Mouse (Mus musculus) bone marrow macrophage, adult 2 months (primary cell): ENCODE results near the gene Mrpl35. TPM values are rescaled to one million over a fixed set of nuclear protein-coding genes. Genes with fewer than 3 reads are reported as not detected.
A peak's percentile ranks its signal among the peaks of the same experiment; 100 is the strongest.

ENCODE experiments used
- H3K27ac ChIP-seq: 2 replicates; pipeline ENCODE4 v1.5.1; 2012; ENCODE audit warnings: low read depth, low read length; ENCODE audit not compliant: insufficient read depth
- H3K4me1 ChIP-seq: 2 replicates; pipeline ENCODE4 v1.6.1; 2012; ENCODE audit warnings: low read length; ENCODE audit not compliant: control insufficient read depth, insufficient read depth
- H3K4me3 ChIP-seq: 2 replicates; pipeline ENCODE4 v1.5.1; 2012; ENCODE audit warnings: mild to moderate bottlenecking, low read length, moderate library complexity; ENCODE audit not compliant: insufficient read depth
- CTCF ChIP-seq: IDR thresholded peaks from 2 replicates; pipeline ENCODE4 v1.5.1; 2012; ENCODE audit warnings: low read depth, mild to moderate bottlenecking, low read length, moderate library complexity
- POLR2A ChIP-seq: IDR thresholded peaks from 2 replicates; pipeline ENCODE4 v1.6.1; 2012; ENCODE audit warnings: mild to moderate bottlenecking, low read depth, low read length, borderline replicate concordance
- polyA plus RNA-seq: library from polyadenylated mRNA; stranded (reverse); fragments of >200 nt; gene quantifications from 2 replicates; pipeline ENCODE4 v1.2.4, GENCODE M21; 2012; ENCODE audit not compliant: missing spikeins, insufficient read depth, insufficient read length

The Mrpl35 gene
- polyA plus RNA-seq, 1 experiment = 30.7 TPM

DNA sequence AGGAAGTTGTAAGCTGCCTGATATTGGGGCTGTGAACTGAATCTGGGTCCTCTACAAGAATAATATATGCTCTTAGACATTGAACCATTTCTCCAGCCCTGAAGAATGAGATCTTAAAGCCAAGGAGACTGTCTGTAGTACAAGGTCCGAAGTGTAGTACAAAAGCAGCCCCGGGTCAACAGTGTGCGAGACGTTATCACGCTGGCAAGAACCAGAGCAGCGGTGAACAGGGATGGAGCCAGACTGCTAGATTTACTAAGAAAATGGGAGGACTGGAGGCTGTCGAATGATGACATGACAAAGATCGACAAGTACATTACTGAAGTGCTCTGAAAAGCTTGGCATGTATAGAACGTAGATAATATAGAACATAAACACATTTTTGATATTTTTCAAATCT is 3.0 kb upstream of the Mrpl35 start:
- Histone ChIP-seq H3K27ac (no peak overlapping the region), H3K4me1 (peaks cover 2% of the 10 kb centered on the region), H3K4me3 (no peak overlapping the region)
- TF ChIP-seq POLR2A = no peak
- no peak for TF ChIP-seq CTCF

DNA sequence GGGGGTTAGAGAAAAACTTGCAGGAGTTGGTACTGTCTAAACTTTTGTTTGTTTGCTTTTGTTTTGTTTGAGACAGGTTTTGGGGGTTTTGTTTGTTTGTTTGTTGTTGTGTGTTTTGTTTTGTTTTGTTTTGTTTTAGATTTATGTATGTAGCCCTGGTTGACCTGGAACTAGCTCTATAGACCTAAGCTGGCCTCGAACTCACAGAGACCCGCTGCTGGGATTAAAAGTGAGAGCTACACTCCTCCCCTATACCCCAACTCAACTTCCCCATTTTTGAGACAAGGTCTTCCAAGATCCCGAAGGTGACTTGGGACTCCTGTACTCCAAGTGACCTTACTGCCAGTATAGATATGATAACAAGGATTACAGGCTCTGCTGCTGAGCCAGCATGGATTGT is 2.8 kb downstream of the Mrpl35 start:
- 0 out of 2 replicates have a peak overlapping the region, but pooled peaks have one; percentile 32 for H3K27ac ChIP-seq
- H3K4me1 ChIP-seq = peaks cover 13% of the 10 kb centered on the region
- TF ChIP-seq CTCF = no peak
- no peak for TF ChIP-seq POLR2A
- peak overlapping the region; percentile 95 for H3K4me3 ChIP-seq

DNA sequence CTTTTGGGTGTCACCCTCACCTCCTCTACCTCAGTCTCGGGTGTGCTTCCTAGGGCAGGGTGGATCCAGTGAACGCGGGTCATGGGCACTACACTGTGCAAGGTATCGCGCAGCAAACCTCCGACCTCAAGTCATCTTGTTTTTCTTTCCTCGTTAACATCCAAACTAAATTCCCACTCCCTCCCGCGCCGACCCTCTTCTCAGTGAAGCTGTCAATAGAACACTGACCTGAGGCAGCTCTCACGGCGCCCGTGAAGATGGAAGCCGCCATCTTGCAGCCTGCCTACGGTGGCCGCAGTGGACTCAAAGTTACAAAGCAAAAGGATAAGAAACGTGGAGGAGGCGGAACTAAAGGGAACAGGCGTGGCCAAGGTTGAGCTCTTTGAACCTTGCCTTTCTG is 3.3 kb downstream of the Mrpl35 start:
- H3K4me3 ChIP-seq = peak overlapping the region; percentile 95
- H3K27ac ChIP-seq = 0 out of 2 replicates have a peak overlapping the region, but pooled peaks have one; percentile 32
- H3K4me1 ChIP-seq = peaks cover 13% of the 10 kb centered on the region
- no peak for TF ChIP-seq CTCF
- no peak for TF ChIP-seq POLR2A

DNA sequence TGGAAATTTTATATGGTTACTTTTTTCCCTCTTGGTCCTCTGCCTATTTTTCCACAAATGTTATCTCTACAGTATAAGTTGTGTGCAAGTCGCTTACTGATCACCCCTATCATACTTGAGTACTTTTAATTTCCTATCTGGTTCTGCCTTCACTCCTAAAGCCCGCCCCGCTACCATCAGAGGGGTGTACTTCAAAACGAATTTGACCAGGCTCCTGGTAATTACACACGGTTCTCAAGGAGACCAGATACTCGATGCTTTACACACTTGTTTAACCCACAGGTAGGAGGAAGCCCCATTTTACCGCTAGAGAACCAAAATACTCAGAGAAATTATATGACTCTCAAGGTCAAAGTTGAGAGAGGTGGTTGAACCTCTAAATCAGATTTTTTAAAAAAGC is 3.7 kb downstream of the Mrpl35 start:
- Histone ChIP-seq H3K27ac (no peak overlapping the region), H3K4me1 (peaks cover 13% of the 10 kb centered on the region), H3K4me3 (peak overlapping the region; percentile 95)
- TF ChIP-seq POLR2A (no peak), CTCF (no peak)

DNA sequence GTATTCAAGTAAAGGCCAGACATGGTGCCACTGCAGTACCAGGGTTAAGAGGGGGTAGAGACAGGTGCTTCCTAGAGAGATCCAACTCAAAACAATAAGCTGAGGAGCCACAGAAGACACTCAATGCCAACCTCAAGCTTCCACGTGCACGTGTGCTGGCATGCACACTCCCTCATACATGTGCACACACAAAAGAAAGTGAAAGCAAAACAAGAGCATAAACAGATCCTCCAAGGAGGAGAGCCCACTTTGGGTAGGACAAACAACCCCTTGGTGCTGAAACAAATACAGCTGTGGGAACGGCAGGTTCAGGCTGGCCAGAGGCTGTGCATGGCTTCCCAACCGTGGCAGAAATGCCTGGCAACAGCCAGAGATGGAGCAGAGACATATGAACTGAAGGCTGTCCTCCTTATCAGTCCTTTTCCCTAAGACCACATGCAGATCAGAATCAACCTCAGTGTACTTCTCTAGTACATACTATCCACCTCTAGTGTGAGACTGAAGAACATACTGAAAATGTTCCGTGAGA is 6.9 kb downstream of the Mrpl35 start:
- TF ChIP-seq POLR2A (no peak), CTCF (no peak)
- Histone ChIP-seq H3K4me1 (peaks cover 13% of the 10 kb centered on the region), H3K27ac (no peak overlapping the region), H3K4me3 (no peak overlapping the region)

DNA sequence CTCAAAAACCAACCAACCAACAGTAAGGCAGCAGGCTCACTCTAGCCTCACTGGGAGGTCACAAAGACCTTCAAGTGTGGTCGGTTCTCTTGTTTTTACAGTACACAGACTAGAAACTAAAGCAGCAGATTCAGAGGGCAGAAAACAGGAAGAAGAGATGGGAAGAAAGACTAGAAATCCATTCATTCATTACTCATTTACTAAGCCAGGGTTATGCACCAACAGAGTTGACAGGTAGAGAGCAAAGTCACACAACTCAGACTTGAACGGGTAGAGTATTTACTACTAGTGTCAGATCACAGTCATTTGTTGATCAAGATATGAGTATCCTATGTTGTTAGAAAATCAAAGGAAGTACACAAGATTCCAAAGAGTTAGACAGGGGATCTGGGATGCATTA is 13.9 kb downstream of the Mrpl35 start:
- Histone ChIP-seq H3K4me1 (no peaks in the 10 kb centered on the region), H3K27ac (no peak overlapping the region), H3K4me3 (no peak overlapping the region)
- TF ChIP-seq CTCF (no peak), POLR2A (no peak)

DNA sequence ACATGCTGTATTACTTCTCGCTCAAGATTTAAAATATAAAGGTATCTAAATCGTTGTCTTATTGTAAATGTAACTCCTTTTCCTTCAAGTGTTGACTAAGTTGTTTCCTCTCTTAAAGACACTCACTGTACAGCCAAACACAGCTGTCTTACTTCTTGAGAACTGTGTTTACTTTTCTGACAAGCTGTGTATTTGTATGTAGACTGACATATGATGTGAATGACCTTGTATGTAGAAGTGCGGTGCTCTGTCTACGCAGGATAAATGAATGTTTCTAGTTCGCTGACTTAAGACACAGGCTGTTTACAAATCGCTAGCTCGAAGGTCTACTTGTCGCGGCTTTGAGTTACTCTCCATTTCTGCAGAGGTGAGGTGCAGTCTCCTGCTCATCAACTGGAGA is 16.9 kb downstream of the Mrpl35 start:
- H3K4me1 ChIP-seq = no peaks in the 10 kb centered on the region
- TF ChIP-seq POLR2A (no peak), CTCF (no peak)
- H3K27ac ChIP-seq = no peak overlapping the region
- no peak overlapping the region for H3K4me3 ChIP-seq

DNA sequence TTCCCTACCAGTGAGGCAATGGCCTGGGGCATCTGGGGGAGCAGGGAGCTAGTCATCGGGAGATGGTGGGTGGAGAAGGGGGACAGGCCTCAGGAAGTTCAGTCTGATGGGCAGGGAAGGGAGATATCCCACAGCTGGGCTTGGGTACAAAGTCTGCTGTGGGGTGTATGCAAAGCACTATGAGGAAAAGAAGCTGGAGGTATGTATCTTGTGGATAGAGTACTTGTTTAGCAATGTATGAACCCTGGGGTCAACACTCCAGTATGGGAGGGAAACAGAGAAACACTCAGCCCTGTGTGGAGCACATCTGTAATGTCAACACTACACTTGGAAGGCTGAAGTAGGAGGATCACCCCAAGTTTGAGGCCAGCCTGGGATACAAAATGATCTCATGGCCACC is 20.1 kb downstream of the Mrpl35 start:
- peaks cover 2% of the 10 kb centered on the region; the same call in 1 of the 2 replicates for H3K4me1 ChIP-seq
- H3K27ac ChIP-seq = no peak overlapping the region
- TF ChIP-seq POLR2A = no peak
- no peak for TF ChIP-seq CTCF
- no peak overlapping the region for H3K4me3 ChIP-seq

DNA sequence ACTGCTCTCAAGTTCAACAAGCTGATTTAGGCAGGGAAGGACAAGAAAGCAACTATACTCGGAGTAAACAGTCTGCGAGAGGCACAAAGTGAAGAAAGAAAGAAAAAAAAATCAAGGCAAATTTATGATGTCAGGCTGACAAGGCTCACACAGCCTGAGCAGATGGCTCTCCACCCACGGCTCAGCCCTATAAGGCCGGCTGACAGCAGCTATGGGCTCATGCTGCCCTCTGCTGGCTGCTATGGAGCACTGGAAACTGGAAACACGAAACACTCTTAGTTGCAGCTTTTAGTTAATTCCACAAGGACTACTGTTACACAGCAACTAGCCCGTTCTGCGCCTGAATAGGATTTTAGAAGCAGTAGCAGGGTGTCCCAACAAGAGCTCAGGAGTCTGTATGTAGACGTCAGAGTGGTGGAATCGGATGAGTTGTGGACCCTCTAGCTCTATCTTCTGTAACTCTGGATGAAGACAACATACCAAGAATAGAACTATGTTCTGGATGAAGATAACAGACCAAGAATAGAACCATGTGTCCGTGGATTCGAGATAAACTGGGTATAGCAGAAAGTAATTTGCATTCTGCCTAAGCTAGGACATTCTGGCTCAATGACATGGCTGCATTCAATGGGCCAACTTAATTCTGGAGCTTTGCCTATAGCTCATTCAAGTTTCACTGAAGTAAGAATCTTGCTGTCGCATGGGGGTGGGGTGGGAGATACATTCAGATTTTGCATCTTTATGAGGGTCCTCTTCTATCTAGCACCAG is 22.5 kb downstream of the Mrpl35 start:
- Histone ChIP-seq H3K27ac (no peak overlapping the region), H3K4me1 (peaks cover 2% of the 10 kb centered on the region; the same call in 1 of the 2 replicates), H3K4me3 (no peak overlapping the region)
- TF ChIP-seq POLR2A (no peak), CTCF (peak; percentile 82)

DNA sequence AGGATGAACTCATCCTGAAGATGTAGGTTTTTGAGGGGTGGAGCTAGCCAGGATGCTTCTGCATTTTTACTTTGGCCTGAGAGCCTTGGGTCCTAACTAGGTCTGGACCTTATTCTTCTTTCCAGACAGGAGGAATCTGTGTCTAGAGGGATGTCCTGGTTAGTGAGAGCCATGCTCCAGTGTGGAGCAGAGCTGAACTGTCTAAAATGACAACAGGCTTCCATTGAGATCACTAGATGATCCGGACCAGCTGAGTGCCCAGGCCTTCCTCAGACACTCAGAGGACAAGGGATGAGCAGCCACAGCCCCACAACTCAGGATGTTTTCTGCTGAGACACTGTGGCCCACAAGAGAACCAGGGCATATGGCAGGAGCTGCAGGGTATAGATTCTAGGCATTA is 23.2 kb downstream of the Mrpl35 start:
- TF ChIP-seq POLR2A = no peak
- TF ChIP-seq CTCF = no peak
- H3K27ac ChIP-seq = no peak overlapping the region
- H3K4me3 ChIP-seq = no peak overlapping the region
- peaks cover 2% of the 10 kb centered on the region; the same call in 1 of the 2 replicates for H3K4me1 ChIP-seq
